Mouse (Mus musculus) embryonic facial prominence, embryonic 13.5 days (tissue): ENCODE data around the gene Klhl6. TPM values are rescaled to one million over a fixed set of nuclear protein-coding genes. Genes with fewer than 3 reads are reported as not detected.

Experiments
- ATAC-seq: fragments of 200-750 bp; cut with Nextera tagmentation; 2 replicates; pipeline ENCODE4 v1.8.0; 2017; ENCODE audit warnings: low read depth; ENCODE audit not compliant: insufficient number of reproducible peaks, insufficient read depth, low FRiP score, low TSS enrichment
- H3K27ac ChIP-seq: fragments of 300-500 bp; sonication (generic); 2 replicates; pipeline ENCODE4 v1.5.1; 2015; ENCODE audit warnings: moderate library complexity, mild to moderate bottlenecking, inconsistent platforms
- H3K27me3 ChIP-seq: fragments of 300-500 bp; sonication (generic); 2 replicates; pipeline ENCODE4 v1.6.1; 2015; ENCODE audit warnings: mild to moderate bottlenecking, inconsistent platforms
- H3K36me3 ChIP-seq: fragments of 300-500 bp; sonication (generic); 2 replicates; pipeline ENCODE4 v1.6.1; 2015; ENCODE audit warnings: mild to moderate bottlenecking, inconsistent platforms
- H3K4me1 ChIP-seq: fragments of 300-500 bp; sonication (generic); 2 replicates; pipeline ENCODE4 v1.6.1; 2015; ENCODE audit warnings: inconsistent platforms
- H3K4me2 ChIP-seq: fragments of 300-500 bp; sonication (generic); 2 replicates; pipeline ENCODE4 v1.6.1; 2015; ENCODE audit warnings: moderate library complexity, mild to moderate bottlenecking, inconsistent platforms
- H3K4me3 ChIP-seq: fragments of 300-500 bp; sonication (generic); 2 replicates; pipeline ENCODE4 v1.5.1; 2015; ENCODE audit warnings: mild to moderate bottlenecking, inconsistent platforms
- H3K9ac ChIP-seq: fragments of 300-500 bp; sonication (generic); 2 replicates; pipeline ENCODE4 v1.6.1; 2015; ENCODE audit warnings: mild to moderate bottlenecking, inconsistent platforms
- H3K9me3 ChIP-seq: fragments of 300-500 bp; sonication (generic); 2 replicates; pipeline ENCODE4 v1.6.1; 2016; ENCODE audit warnings: inconsistent platforms
- WGBS: fragments of 180-500 bp; shearing (Covaris S2); methylation state at CpG from one replicate; pipeline ENCODE4 v1.1.7; 2015; ENCODE audit warnings: mixed read lengths; 5-methylcytosine and 5-hydroxymethylcytosine counted together
- polyA plus RNA-seq: library from polyadenylated mRNA; unstranded; fragments of >200 nt; fragmentation: Nextera tagmentation; extraction: Ambion mirVana; gene quantifications from 2 replicates; pipeline ENCODE4 v1.2.1, GENCODE M21; 2015

The Klhl6 gene
- polyA plus RNA-seq, 1 experiment from 2014 or later = 6.5 TPM

DNA sequence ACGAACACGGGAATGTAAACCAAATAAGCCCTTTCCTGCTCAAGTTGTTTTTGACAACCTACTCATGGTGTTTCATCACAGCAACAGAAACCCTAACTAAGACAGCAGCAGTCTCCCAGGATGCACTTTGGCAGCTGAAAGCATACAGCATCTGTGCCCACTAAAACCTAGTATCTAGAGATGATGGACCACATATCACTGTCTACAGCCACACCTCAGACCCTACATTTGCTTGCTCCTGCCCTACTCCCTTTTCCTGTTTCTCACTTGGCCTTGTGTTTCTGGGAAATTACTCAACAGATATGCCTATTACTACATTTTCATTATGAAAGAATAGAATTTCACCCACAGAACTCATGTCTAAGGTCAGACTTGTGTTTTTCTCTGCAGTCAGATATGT lies 70.3 kb downstream of the Klhl6 start:
- 70% methylated on average over 2 of the region's 2 CpGs for WGBS

DNA sequence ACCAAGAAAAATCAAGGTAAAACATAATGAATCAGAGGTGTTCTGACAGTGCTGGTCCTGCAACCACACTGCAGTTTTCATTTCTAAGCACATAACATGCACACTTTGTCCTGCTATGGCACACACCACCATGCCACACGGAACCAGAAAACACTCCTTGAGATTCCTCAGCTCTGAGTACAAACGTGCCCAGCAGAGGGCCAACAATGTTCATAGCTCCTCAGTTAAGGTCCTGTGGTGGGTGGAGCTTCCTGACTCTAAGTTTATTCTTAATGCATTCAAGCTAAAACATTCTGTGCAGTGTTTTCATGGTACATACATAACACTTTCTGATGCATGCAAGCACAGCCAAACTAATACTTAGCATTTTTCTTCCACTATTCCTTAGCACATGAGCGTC lies 74.5 kb downstream of the Klhl6 start:
- H3K4me2 ChIP-seq = no peak overlapping the region
- no peaks in the 10 kb centered on the region for H3K27me3 ChIP-seq
- no peak for ATAC-seq
- no peak overlapping the region for H3K9ac ChIP-seq
- H3K9me3 ChIP-seq = no peaks in the 10 kb centered on the region
- no peak overlapping the region for H3K4me3 ChIP-seq
- no peak overlapping the region for H3K27ac ChIP-seq
- H3K4me1 ChIP-seq = no peaks in the 10 kb centered on the region
- H3K36me3 ChIP-seq = no peaks in the 10 kb centered on the region
- 61% methylated on average over 3 of the region's 3 CpGs for WGBS

More for the DNA sequence above, 70.3 kb downstream of the Klhl6 start:
- Histone ChIP-seq H3K9me3 (no peaks in the 10 kb centered on the region), H3K4me1 (no peaks in the 10 kb centered on the region), H3K9ac (no peak overlapping the region), H3K36me3 (no peaks in the 10 kb centered on the region), H3K4me2 (no peak overlapping the region), H3K27ac (no peak overlapping the region), H3K4me3 (no peak overlapping the region), H3K27me3 (no peaks in the 10 kb centered on the region)
- no peak for ATAC-seq

DNA sequence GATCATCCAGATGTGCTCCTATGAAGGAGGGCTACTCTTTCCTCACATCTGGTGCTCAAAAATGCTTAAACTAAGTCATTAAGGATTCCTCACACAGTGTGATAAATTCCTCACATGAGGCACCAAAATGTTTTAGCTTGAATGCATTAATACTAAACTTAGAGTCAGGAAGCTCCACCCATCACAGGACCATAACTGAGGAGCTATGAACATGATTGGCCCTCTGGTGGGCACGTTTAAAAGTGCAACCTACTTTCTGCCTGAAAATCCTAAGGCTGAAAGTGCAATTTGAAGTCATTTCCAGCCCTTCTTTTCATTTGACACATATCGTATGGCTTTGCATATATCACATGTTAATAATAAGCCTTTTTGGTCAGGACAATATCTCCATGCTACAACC lies 75.7 kb downstream of the Klhl6 start:
- WGBS = 43% methylated on average over 2 of the region's 2 CpGs
- no peak overlapping the region for H3K9ac ChIP-seq
- no peak for ATAC-seq

DNA sequence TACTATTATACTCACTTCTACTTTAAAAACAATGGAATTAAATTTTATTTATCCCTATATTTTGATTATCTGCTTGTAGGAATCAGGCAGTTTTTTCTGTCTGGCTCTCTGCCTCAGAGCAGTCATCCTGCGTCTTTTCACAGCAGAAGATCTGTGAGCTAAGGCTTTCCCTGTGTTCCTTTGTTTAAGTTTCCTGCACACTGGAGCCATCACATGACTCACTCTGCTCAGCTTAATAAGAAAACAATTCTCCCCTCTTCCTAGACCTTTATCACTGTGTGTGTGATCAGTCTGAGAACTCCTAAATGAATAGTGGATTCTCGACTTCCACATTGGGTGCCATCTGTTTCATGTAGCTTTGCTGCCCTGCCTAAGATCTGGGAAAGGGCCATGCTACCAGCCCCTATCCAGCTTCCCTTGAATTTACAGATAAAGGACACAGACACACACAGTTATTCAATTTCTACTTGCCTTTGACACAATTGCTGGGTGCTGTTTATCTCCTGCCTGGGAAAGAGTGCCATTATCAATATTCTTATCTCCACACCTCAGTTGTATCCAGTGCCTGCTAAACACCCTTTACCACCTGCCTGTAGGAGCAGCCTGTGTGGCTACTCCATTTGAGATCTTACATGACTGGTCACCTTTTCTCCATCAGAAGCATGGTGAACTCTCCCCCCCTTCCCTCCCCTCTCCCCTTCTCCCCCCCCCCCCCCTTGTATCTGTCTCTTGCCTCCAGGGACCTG lies 77.9 kb downstream of the Klhl6 start:
- WGBS = 55% methylated on average over 2 of the region's 2 CpGs

More for the DNA sequence above, 75.7 kb downstream of the Klhl6 start:
- no peak overlapping the region for H3K27ac ChIP-seq
- H3K4me2 ChIP-seq = no peak overlapping the region
- no peaks in the 10 kb centered on the region for H3K9me3 ChIP-seq
- no peak overlapping the region for H3K4me3 ChIP-seq
- no peaks in the 10 kb centered on the region for H3K36me3 ChIP-seq
- H3K4me1 ChIP-seq = no peaks in the 10 kb centered on the region
- H3K27me3 ChIP-seq = no peaks in the 10 kb centered on the region

DNA sequence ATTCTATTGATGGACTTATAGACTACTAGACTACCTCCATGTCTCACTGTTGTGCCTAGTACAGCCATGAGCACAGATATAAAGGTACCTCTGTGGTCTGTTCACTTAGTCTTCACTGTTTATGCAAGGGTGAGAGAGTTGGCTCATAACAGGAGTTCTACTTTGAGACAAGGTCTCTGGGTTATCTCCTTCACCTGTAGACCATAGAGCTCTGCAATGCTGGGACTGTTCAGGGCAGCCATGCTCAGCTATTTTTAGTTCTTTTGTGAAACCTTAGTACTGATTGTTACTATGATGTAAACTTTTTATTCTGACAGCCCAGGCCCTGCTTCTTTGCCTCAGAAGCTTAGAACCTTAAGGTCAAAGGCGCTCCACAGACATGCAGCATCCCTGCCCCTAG lies 79.0 kb downstream of the Klhl6 start:
- Histone ChIP-seq H3K27ac (no peak overlapping the region), H3K4me2 (no peak overlapping the region), H3K4me1 (no peaks in the 10 kb centered on the region), H3K4me3 (no peak overlapping the region), H3K36me3 (no peaks in the 10 kb centered on the region), H3K9me3 (no peaks in the 10 kb centered on the region), H3K9ac (no peak overlapping the region), H3K27me3 (no peaks in the 10 kb centered on the region)
- WGBS = 88% methylated on average over 1 of the region's 1 CpGs
- no peak for ATAC-seq

More for the DNA sequence above, 77.9 kb downstream of the Klhl6 start:
- no peak overlapping the region for H3K27ac ChIP-seq
- H3K9ac ChIP-seq = no peak overlapping the region
- no peaks in the 10 kb centered on the region for H3K4me1 ChIP-seq
- no peaks in the 10 kb centered on the region for H3K36me3 ChIP-seq
- H3K4me2 ChIP-seq = no peak overlapping the region
- no peaks in the 10 kb centered on the region for H3K9me3 ChIP-seq
- no peak for ATAC-seq
- no peak overlapping the region for H3K4me3 ChIP-seq
- no peaks in the 10 kb centered on the region for H3K27me3 ChIP-seq

Other genes with a start within 250 kb of the Klhl6 start
- 23.9 and 29.6 TPM in 2 replicates for gene B3gnt5, start 222.8 kb downstream of the Klhl6 start, polyA plus RNA-seq
- 26.9 and 32.7 TPM in 2 replicates for gene Klhl24, start 114.5 kb upstream of the Klhl6 start, polyA plus RNA-seq
- 40.3 and 41.0 TPM in 2 replicates for gene Yeats2, start 158.0 kb upstream of the Klhl6 start, polyA plus RNA-seq